Mouse (Mus musculus) bone marrow, adult 2 months (tissue): ENCODE results near the gene Gm19935.

Experiments used
- CTCF ChIP-seq: fragments of 200-500 bp; IDR thresholded peaks from 2 replicates; pipeline ENCODE4 v1.5.1; 2011; ENCODE audit warnings: low read length, control low read depth; ENCODE audit not compliant: control insufficient read depth, insufficient read depth
- POLR2A ChIP-seq: fragments of 200-500 bp; IDR thresholded peaks from 2 replicates; pipeline ENCODE4 v1.6.1; 2011; ENCODE audit warnings: low read depth, mild to moderate bottlenecking, control low read depth, low read length, borderline replicate concordance; ENCODE audit not compliant: control insufficient read depth

DNA sequence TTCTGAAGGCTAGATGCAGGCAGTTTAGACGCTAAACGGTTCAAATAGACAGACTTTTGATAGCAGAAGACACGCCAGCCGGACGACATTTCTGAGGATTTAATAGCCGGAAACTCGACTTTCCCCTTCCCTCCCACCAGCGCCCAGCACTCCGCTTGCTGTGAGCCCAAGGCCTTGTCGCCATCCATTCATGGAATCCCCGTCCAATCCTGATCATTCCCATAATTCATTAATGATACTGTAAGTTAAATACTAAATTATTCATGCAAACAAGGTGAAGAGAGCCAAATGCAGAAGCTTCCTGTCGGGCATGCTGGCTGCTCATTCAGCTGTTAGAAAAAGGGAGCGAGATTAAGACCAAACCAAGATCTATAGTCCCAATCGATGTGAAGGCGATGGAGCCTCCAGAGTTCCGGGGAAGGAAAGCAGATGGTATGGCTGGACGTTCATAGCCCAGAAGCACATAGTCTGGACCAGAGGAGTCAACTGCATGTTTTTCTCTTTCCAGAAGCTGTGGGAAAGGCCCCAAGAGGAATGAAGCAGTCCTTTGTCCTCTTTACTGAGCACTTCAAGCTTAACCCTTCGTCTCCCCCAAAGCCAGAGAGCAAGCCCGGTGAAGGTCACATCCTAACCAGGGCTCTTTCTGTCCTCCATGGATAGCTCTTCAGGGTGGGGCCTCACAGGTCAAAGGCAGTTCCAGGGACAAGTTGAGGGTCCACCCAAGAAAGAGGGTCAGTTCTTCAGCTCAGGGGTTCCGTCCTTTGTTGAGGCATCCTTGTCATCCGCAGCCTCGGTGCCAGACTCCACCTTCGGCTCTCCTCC is 921 bp downstream of the Gm19935 start:
- TF ChIP-seq POLR2A = no peak
- TF ChIP-seq CTCF = no peak
